Mouse (Mus musculus) forebrain, postnatal 0 days (tissue): ENCODE data around the gene Nfic. TPM values are rescaled to one million over a fixed set of nuclear protein-coding genes. Genes with fewer than 3 reads are reported as not detected.

Experiments used
- ATAC-seq: fragments of 200-750 bp; cut with Nextera tagmentation; 2 replicates; pipeline ENCODE4 v1.8.0; 2017; ENCODE audit warnings: mild to moderate bottlenecking, moderate library complexity
- DNase-seq: peaks from one replicate; pipeline ENCODE4 v3.0.0-alpha.2; 2015
- H3K27ac ChIP-seq: fragments of 300-500 bp; sonication (generic); 2 replicates; pipeline ENCODE4 v1.5.1; 2014; ENCODE audit warnings: low read depth, mild to moderate bottlenecking, antibody characterized with exemption, low read length, moderate library complexity, mixed read lengths
- H3K27me3 ChIP-seq: fragments of 300-500 bp; sonication (generic); 2 replicates; pipeline ENCODE4 v1.6.1; 2014; ENCODE audit warnings: mild to moderate bottlenecking, low read length, mixed read lengths; ENCODE audit not compliant: insufficient read depth
- H3K36me3 ChIP-seq: fragments of 300-500 bp; sonication (generic); 2 replicates; pipeline ENCODE4 v1.6.1; 2014; ENCODE audit warnings: mild to moderate bottlenecking, moderate library complexity; ENCODE audit not compliant: insufficient read depth
- H3K4me1 ChIP-seq: fragments of 300-500 bp; sonication (generic); 2 replicates; pipeline ENCODE4 v1.6.1; 2014; ENCODE audit warnings: antibody characterized with exemption; ENCODE audit not compliant: insufficient read depth
- H3K4me2 ChIP-seq: fragments of 300-500 bp; sonication (generic); 2 replicates; pipeline ENCODE4 v1.6.1; 2014; ENCODE audit warnings: low read depth, mild to moderate bottlenecking, moderate library complexity
- H3K4me3 ChIP-seq: fragments of 300-500 bp; sonication (generic); 2 replicates; pipeline ENCODE4 v1.5.1; 2014; ENCODE audit warnings: low read depth, low read length, mixed read lengths
- H3K9ac ChIP-seq: fragments of 300-500 bp; sonication (generic); 2 replicates; pipeline ENCODE4 v1.6.1; 2014; ENCODE audit warnings: mild to moderate bottlenecking
- H3K9me3 ChIP-seq: fragments of 300-500 bp; sonication (generic); 2 replicates; pipeline ENCODE4 v1.6.1; 2016; ENCODE audit warnings: low read length
- CTCF ChIP-seq: sonication (generic); IDR thresholded peaks from 2 replicates; pipeline ENCODE4 v1.5.1; 2016; ENCODE audit warnings: antibody characterized with exemption, control low read depth, low read depth
- WGBS: fragments of 180-500 bp; shearing (Covaris S2); extraction: QIAGEN DNeasy Blood & Tissue Kit; methylation state at CpG from one replicate; pipeline ENCODE4 v1.1.7; 2014; 5-methylcytosine and 5-hydroxymethylcytosine counted together
- polyA plus RNA-seq: library from polyadenylated mRNA; unstranded; fragments of >200 nt; fragmentation: Nextera tagmentation; extraction: Ambion mirVana; gene quantifications from 2 replicates; pipeline ENCODE4 v1.2.1, GENCODE M21; 2015
- total RNA-seq: library from RNA; depleted of rRNA; stranded (reverse); fragments of >200 nt; gene quantifications from 2 replicates; pipeline ENCODE4 v1.2.3, GENCODE M21; 2014

Nfic gene
- total and polyA plus RNA-seq, 2 experiments from 2014 or later = 14.5 to 23.1 TPM

GRCm38 (mm10) chr10:81384605-81384982 is 70.8 kb downstream of the Nfic start:
- 3% methylated on average over 19 of the region's 19 CpGs for WGBS
- Histone ChIP-seq H3K27me3 (no peaks in the 10 kb centered on the region), H3K9ac (peak overlapping the region; percentile 86), H3K4me1 (peaks cover 11% of the 10 kb centered on the region), H3K9me3 (no peaks in the 10 kb centered on the region), H3K4me2 (peak overlapping the region; percentile 85), H3K27ac (peak overlapping the region; percentile 90), H3K4me3 (peak overlapping the region; percentile 72), H3K36me3 (peaks cover 36% of the 10 kb centered on the region)
- ATAC-seq = peak; percentile 37
- DNase-seq = no peak
- no peak for TF ChIP-seq CTCF

- H3K27me3 ChIP-seq = no peaks in the 10 kb centered on the region
- 6% methylated on average over 52 of the region's 54 CpGs for WGBS
- H3K4me2 ChIP-seq = peak within 1 kb of the TSS; percentile 85
- peaks cover 35% of the 10 kb centered on the region for H3K36me3 ChIP-seq
- peak within 1 kb of the TSS; percentile 86 for H3K9ac ChIP-seq
- H3K9me3 ChIP-seq = no peaks in the 10 kb centered on the region
- ATAC-seq (peak; percentile 97), DNase-seq (peak; percentile 98)
- peak within 1 kb of the TSS; percentile 72 for H3K4me3 ChIP-seq
- H3K27ac ChIP-seq = peak within 1 kb of the TSS; percentile 90
- TF ChIP-seq CTCF = peak; percentile 23
- peaks cover 14% of the 10 kb centered on the region for H3K4me1 ChIP-seq
These were observed 71.4 kb downstream of the Nfic start, which contains the start of the genes Dohh and Gm48551 for GRCm38 (mm10) chr10:81383802-81384604. TSS of gene Dohh (plus strand) at chr10:81384428. TSS of gene Gm48551 (plus strand) at chr10:81384466.

- WGBS = 84% methylated on average over 5 of the region's 5 CpGs
- Histone ChIP-seq H3K36me3 (peaks cover 15% of the 10 kb centered on the region; the same call in 1 of the 2 replicates), H3K4me1 (peaks cover 22% of the 10 kb centered on the region), H3K4me3 (no peak overlapping the region), H3K4me2 (no peak overlapping the region), H3K9me3 (no peaks in the 10 kb centered on the region), H3K27me3 (no peaks in the 10 kb centered on the region), H3K9ac (no peak overlapping the region), H3K27ac (no peak overlapping the region)
- no peak for TF ChIP-seq CTCF
- DNase-seq (no peak), ATAC-seq (no peak)
These were observed 73.4 kb downstream of the Nfic start for GRCm38 (mm10) chr10:81382039-81382438.

- no peaks in the 10 kb centered on the region for H3K36me3 ChIP-seq
- DNase-seq = no peak
- ATAC-seq = no peak
- no peak overlapping the region for H3K27ac ChIP-seq
- H3K27me3 ChIP-seq = no peaks in the 10 kb centered on the region
- H3K9me3 ChIP-seq = no peaks in the 10 kb centered on the region
- TF ChIP-seq CTCF = no peak
- 90% methylated on average over 6 of the region's 6 CpGs for WGBS
- H3K9ac ChIP-seq = no peak overlapping the region
- peaks cover 26% of the 10 kb centered on the region for H3K4me1 ChIP-seq
- no peak overlapping the region for H3K4me3 ChIP-seq
- no peak overlapping the region for H3K4me2 ChIP-seq
These were observed 75.5 kb downstream of the Nfic start for GRCm38 (mm10) chr10:81379809-81380378.

- Histone ChIP-seq H3K36me3 (peaks cover 6% of the 10 kb centered on the region; the same call in 1 of the 2 replicates), H3K9ac (no peak overlapping the region; the same call in 1 of the 2 replicates)
- no peak for TF ChIP-seq CTCF
These were observed 76.3 kb downstream of the Nfic start for GRCm38 (mm10) chr10:81379183-81379553.

GRCm38 (mm10) chr10:81378553-81379182 is 76.8 kb downstream of the Nfic start:
- Histone ChIP-seq H3K4me3 (peak overlapping the region; percentile 71), H3K4me1 (peaks cover 22% of the 10 kb centered on the region), H3K9ac (peak overlapping the region; percentile 81), H3K36me3 (peaks cover 11% of the 10 kb centered on the region; the same call in 1 of the 2 replicates), H3K4me2 (peak overlapping the region; percentile 92), H3K9me3 (no peaks in the 10 kb centered on the region), H3K27me3 (no peaks in the 10 kb centered on the region), H3K27ac (peak overlapping the region; percentile 87)
- ATAC-seq = peak; percentile 98
- WGBS = 1% methylated on average over 45 of the region's 46 CpGs
- DNase-seq = peak; percentile 100
- TF ChIP-seq CTCF = peak; percentile 32; the same call in 1 of the 2 replicates

More at GRCm38 (mm10) chr10:81379183-81379553, 76.3 kb downstream of the Nfic start:
- no peaks in the 10 kb centered on the region for H3K27me3 ChIP-seq
- no peaks in the 10 kb centered on the region for H3K9me3 ChIP-seq
- peak overlapping the region; percentile 92 for H3K4me2 ChIP-seq
- 0 out of 2 replicates have a peak overlapping the region, but pooled peaks have one; percentile 10 for H3K27ac ChIP-seq
- WGBS = 56% methylated on average over 3 of the region's 3 CpGs
- H3K4me1 ChIP-seq = peaks cover 22% of the 10 kb centered on the region
- ATAC-seq (no peak), DNase-seq (no peak)
- peak overlapping the region; percentile 71 for H3K4me3 ChIP-seq
